Mouse (Mus musculus): ENCODE data around the gene Tex36. TPM values are rescaled to one million over a fixed set of nuclear protein-coding genes. Genes with fewer than 3 reads are reported as not detected.

The Tex36 gene
- polyA plus RNA-seq (2011; ENCODE audit: insufficient read depth, insufficient read length, low read depth, missing spikeins): not detected in 2 replicates

- Histone ChIP-seq H3K27me3 (ENCODE audit: control insufficient read depth, insufficient read depth, low read length, poor library complexity, severe bottlenecking) (no peaks in the 10 kb centered on the region), H3K36me3 (ENCODE audit: control insufficient read depth, insufficient read depth, low read length, poor library complexity, severe bottlenecking) (no peaks in the 10 kb centered on the region), H3K4me1 (ENCODE audit: control insufficient read depth, insufficient read depth, low read length) (peaks cover 2% of the 10 kb centered on the region), H3K9ac (ENCODE audit: low read depth, poor library complexity, severe bottlenecking) (no peak within 1 kb of the TSS), H3K27ac (ENCODE audit: insufficient read depth, low read length) (no peak within 1 kb of the TSS), H3K4me3 (ENCODE audit: low read depth, low read length) (no peak within 1 kb of the TSS), H3K9me3 (replicated peaks; ENCODE audit: control insufficient read depth, insufficient read depth, low read length, poor library complexity, severe bottlenecking) (no peaks in the 10 kb centered on the region)
- TF ChIP-seq EP300 (IDR thresholded peaks at IDR 0.05; ENCODE audit: insufficient read depth, low read depth, low read length): no peak
- no peak for TF ChIP-seq POLR2A (IDR thresholded peaks at IDR 0.05; ENCODE audit: insufficient read depth, low read length)
These were observed at the start of gene Tex36 for GRCm38 (mm10) chr7:133602058-133602457. TSS of gene Tex36 (minus strand) at chr7:133602158.

DNA sequence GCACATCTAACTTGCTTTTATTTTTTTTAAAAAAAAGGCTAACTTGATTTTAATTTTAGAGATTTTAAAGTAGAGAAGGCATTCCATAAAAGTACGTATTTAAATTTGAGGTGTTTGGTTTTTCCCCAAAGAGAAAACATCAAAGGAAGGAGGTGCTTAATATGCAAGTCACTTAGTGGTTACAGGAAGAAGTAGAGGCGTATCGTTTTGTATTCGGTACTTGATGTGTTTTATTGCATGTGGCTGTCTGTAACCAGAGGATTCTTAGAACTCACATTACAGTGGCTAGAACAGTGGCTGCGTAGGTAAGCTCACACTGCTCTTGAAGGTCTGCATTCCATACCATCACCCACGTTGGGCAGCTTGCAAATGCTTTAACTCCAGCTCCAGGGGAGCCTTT lies 43.8 kb upstream of the Tex36 start:
- no peak overlapping the region for H3K27ac ChIP-seq (ENCODE audit: insufficient read depth, low read length)
- H3K4me3 ChIP-seq (ENCODE audit: low read depth, low read length): no peak overlapping the region
- H3K4me1 ChIP-seq (ENCODE audit: control insufficient read depth, insufficient read depth, low read length): no peaks in the 10 kb centered on the region
- H3K27me3 ChIP-seq (ENCODE audit: control insufficient read depth, insufficient read depth, low read length, poor library complexity, severe bottlenecking): no peaks in the 10 kb centered on the region
- TF ChIP-seq POLR2A (IDR thresholded peaks at IDR 0.05; ENCODE audit: insufficient read depth, low read length) (no peak), EP300 (IDR thresholded peaks at IDR 0.05; ENCODE audit: insufficient read depth, low read depth, low read length) (no peak), CTCF (IDR thresholded peaks at IDR 0.05; ENCODE audit: low read depth, low read length) (no peak)
- H3K36me3 ChIP-seq (ENCODE audit: control insufficient read depth, insufficient read depth, low read length, poor library complexity, severe bottlenecking): peaks cover 78% of the 10 kb centered on the region
- H3K9ac ChIP-seq (ENCODE audit: low read depth, poor library complexity, severe bottlenecking): no peak overlapping the region
- H3K9me3 ChIP-seq (replicated peaks; ENCODE audit: control insufficient read depth, insufficient read depth, low read length, poor library complexity, severe bottlenecking): no peaks in the 10 kb centered on the region

DNA sequence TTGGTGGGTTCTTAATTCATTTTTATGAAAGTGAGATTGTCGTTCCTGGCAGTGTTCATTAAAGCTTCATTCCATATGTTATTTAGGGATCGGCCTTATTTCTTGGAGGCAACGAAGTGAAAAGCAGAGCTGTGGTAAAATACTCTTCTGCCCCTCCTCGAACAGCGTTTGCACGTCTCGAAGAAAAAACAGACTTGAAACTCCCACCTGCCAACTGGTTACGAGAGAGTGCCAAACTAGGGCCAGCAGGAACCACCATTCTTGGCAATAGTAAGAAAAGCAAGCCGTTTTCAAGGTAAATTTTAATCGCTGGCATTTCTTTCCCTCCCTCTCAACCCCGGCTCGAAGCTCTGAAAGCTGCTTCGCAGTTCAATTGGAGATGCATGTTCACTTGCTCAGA lies 36.9 kb upstream of the Tex36 start:
- peak overlapping the region; percentile 82 for H3K9ac ChIP-seq (ENCODE audit: low read depth, poor library complexity, severe bottlenecking)
- no peaks in the 10 kb centered on the region for H3K9me3 ChIP-seq (replicated peaks; ENCODE audit: control insufficient read depth, insufficient read depth, low read length, poor library complexity, severe bottlenecking)
- TF ChIP-seq POLR2A (IDR thresholded peaks at IDR 0.05; ENCODE audit: insufficient read depth, low read length) (no peak), EP300 (IDR thresholded peaks at IDR 0.05; ENCODE audit: insufficient read depth, low read depth, low read length) (no peak), CTCF (IDR thresholded peaks at IDR 0.05; ENCODE audit: low read depth, low read length) (no peak)
- H3K27ac ChIP-seq (ENCODE audit: insufficient read depth, low read length): no peak overlapping the region
- no peaks in the 10 kb centered on the region for H3K27me3 ChIP-seq (ENCODE audit: control insufficient read depth, insufficient read depth, low read length, poor library complexity, severe bottlenecking)
- no peaks in the 10 kb centered on the region for H3K4me1 ChIP-seq (ENCODE audit: control insufficient read depth, insufficient read depth, low read length)
- H3K4me3 ChIP-seq (ENCODE audit: low read depth, low read length): no peak overlapping the region
- peaks cover 37% of the 10 kb centered on the region for H3K36me3 ChIP-seq (ENCODE audit: control insufficient read depth, insufficient read depth, low read length, poor library complexity, severe bottlenecking)

DNA sequence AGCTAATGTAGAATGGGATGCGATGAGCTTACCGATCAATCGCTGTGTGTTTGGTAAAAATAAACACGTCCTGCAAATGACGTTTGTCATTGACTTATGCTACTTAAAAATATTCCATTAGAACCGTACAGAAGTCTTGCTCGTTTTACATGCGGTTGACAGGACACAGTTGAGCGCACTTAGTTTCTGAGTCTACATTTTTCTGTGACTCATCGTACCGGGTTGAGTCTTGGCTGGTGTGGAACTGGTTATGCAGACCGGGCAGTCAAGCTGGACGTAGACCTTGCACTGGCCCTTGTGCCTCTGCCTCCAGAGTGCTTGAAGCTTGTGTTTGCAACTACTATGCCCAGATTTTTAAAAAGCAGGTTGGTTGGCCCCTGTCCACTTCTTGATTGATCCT lies 36.3 kb upstream of the Tex36 start:
- peak overlapping the region; percentile 97 for H3K4me3 ChIP-seq (ENCODE audit: low read depth, low read length)
- H3K36me3 ChIP-seq (ENCODE audit: control insufficient read depth, insufficient read depth, low read length, poor library complexity, severe bottlenecking): peaks cover 33% of the 10 kb centered on the region
- H3K27me3 ChIP-seq (ENCODE audit: control insufficient read depth, insufficient read depth, low read length, poor library complexity, severe bottlenecking): no peaks in the 10 kb centered on the region
- H3K9ac ChIP-seq (ENCODE audit: low read depth, poor library complexity, severe bottlenecking): peak overlapping the region; percentile 82
- TF ChIP-seq CTCF (IDR thresholded peaks at IDR 0.05; ENCODE audit: low read depth, low read length) (no peak), EP300 (IDR thresholded peaks at IDR 0.05; ENCODE audit: insufficient read depth, low read depth, low read length) (no peak), POLR2A (IDR thresholded peaks at IDR 0.05; ENCODE audit: insufficient read depth, low read length) (no peak)
- no peaks in the 10 kb centered on the region for H3K9me3 ChIP-seq (replicated peaks; ENCODE audit: control insufficient read depth, insufficient read depth, low read length, poor library complexity, severe bottlenecking)
- H3K27ac ChIP-seq (ENCODE audit: insufficient read depth, low read length): no peak overlapping the region
- no peaks in the 10 kb centered on the region for H3K4me1 ChIP-seq (ENCODE audit: control insufficient read depth, insufficient read depth, low read length)

DNA sequence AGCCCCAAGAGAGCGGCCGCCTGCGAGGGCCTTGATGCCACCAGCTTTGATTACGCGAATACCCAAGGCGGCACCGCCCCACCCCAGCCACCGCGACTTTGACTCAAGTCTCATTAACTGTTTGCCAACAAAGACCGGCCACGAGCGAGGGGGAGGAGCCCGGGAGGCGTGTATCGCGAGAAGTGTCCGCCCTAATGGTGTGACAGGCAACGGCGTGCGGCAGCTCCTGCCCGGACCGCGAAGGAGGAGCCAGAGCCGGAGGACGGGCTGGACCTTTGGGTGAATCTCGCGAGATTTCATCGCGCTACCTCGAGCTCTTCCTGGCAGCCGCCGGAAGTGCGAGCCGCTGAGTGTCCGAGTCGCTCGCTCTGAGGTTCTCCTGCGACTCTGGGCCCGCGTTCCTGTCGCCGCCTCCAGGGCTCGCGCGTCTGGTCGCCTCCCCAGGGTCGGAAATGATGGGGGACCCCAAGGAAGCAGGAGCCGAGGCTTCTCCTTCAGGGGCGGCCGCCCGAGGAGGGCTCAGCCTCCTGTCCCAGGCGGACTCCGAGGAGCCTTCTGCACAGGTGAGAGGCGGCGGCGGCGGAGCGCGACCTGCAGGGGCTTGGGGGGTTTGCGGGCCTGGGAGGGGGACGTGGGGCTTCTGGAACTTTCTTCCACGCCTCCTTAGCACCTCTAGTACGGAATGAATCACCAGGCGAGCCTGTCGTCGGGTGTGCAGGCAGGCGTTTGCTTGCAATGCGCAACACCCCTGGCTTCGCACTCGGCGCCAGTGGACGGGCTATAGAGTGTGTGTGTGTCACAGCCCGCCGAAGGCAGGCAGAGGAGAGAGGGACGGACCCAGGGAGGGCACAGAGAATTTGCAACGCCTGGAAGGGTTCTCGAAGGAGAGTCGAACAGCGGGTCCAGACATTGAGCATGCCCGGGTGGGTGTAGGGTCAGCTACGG lies 35.7 kb upstream of the Tex36 start, which contains the start of gene Edrf1:
Edrf1 (plus strand) TSS at position 183 of the 945 bp plus-strand sequence.
- H3K4me1 ChIP-seq (ENCODE audit: control insufficient read depth, insufficient read depth, low read length): no peaks in the 10 kb centered on the region

More for the DNA sequence above, 35.7 kb upstream of the Tex36 start, which contains the start of gene Edrf1:
- Histone ChIP-seq H3K27me3 (ENCODE audit: control insufficient read depth, insufficient read depth, low read length, poor library complexity, severe bottlenecking) (no peaks in the 10 kb centered on the region), H3K36me3 (ENCODE audit: control insufficient read depth, insufficient read depth, low read length, poor library complexity, severe bottlenecking) (peaks cover 27% of the 10 kb centered on the region), H3K9me3 (replicated peaks; ENCODE audit: control insufficient read depth, insufficient read depth, low read length, poor library complexity, severe bottlenecking) (no peaks in the 10 kb centered on the region), H3K27ac (ENCODE audit: insufficient read depth, low read length) (peak within 1 kb of the TSS; percentile 14; the same call in 1 of the 2 replicates), H3K9ac (ENCODE audit: low read depth, poor library complexity, severe bottlenecking) (peak within 1 kb of the TSS; percentile 82), H3K4me3 (ENCODE audit: low read depth, low read length) (peak within 1 kb of the TSS; percentile 97)
- TF ChIP-seq CTCF (IDR thresholded peaks at IDR 0.05; ENCODE audit: low read depth, low read length) (no peak), EP300 (IDR thresholded peaks at IDR 0.05; ENCODE audit: insufficient read depth, low read depth, low read length) (0 out of 2 replicates have a peak, but pooled peaks have one; percentile 40)

Data from ES-Bruce4 (cell line).